Mouse (Mus musculus) stomach, embryonic 16.5 days (tissue): ENCODE data around the gene Suclg2. TPM values are rescaled to one million over a fixed set of nuclear protein-coding genes. Genes with fewer than 3 reads are reported as not detected.

ENCODE experiments used
- ATAC-seq: fragments of 200-750 bp; cut with Nextera tagmentation; 2 replicates; pipeline ENCODE4 v1.8.0; 2017; ENCODE audit warnings: moderate number of reproducible peaks, moderate TSS enrichment; ENCODE audit not compliant: insufficient read depth, low FRiP score
- H3K27ac ChIP-seq: fragments of 300-500 bp; sonication (generic); 2 replicates; pipeline ENCODE4 v1.5.1; 2014; ENCODE audit warnings: low read length
- H3K27me3 ChIP-seq: fragments of 300-500 bp; sonication (generic); 2 replicates; pipeline ENCODE4 v1.6.1; 2014; ENCODE audit warnings: low read length, control low read depth, mixed read lengths; ENCODE audit not compliant: control insufficient read depth, insufficient read depth
- H3K36me3 ChIP-seq: fragments of 300-500 bp; sonication (generic); 2 replicates; pipeline ENCODE4 v1.6.1; 2014; ENCODE audit warnings: low read length; ENCODE audit not compliant: control insufficient read depth, insufficient read depth
- H3K4me1 ChIP-seq: fragments of 300-500 bp; sonication (generic); 2 replicates; pipeline ENCODE4 v1.6.1; 2014; ENCODE audit warnings: low read length, control low read depth, mixed read lengths; ENCODE audit not compliant: control insufficient read depth, insufficient read depth
- H3K4me2 ChIP-seq: fragments of 300-500 bp; sonication (generic); 2 replicates; pipeline ENCODE4 v1.6.1; 2014; ENCODE audit warnings: low read depth, low read length, mixed read lengths
- H3K4me3 ChIP-seq: fragments of 300-500 bp; sonication (generic); replicated peaks from 2 replicates; pipeline ENCODE4 v1.5.1; 2014; ENCODE audit warnings: mild to moderate bottlenecking, low read length
- H3K9ac ChIP-seq: fragments of 300-500 bp; sonication (generic); 2 replicates; pipeline ENCODE4 v1.6.1; 2014; ENCODE audit warnings: low read length
- H3K9me3 ChIP-seq: fragments of 300-500 bp; sonication (generic); replicated peaks from 2 replicates; pipeline ENCODE4 v1.6.1; 2016; ENCODE audit warnings: low read length, control low read depth; ENCODE audit not compliant: control insufficient read depth
- WGBS: fragments of 180-500 bp; shearing (Covaris S2); extraction: QIAGEN DNeasy Blood & Tissue Kit; methylation state at CpG from one replicate; pipeline ENCODE4 v1.1.7; 2014; 5-methylcytosine and 5-hydroxymethylcytosine counted together
- polyA plus RNA-seq: library from polyadenylated mRNA; unstranded; fragments of >200 nt; fragmentation: Nextera tagmentation; extraction: Ambion mirVana; gene quantifications from 2 replicates; pipeline ENCODE4 v1.2.1, GENCODE M21; 2015

Gene Suclg2
- polyA plus RNA-seq, 1 experiment from 2014 or later, result 97.1 TPM

GRCm38 (mm10) chr6:95459372-95459771 lies 259.2 kb downstream of the Suclg2 start:
- Histone ChIP-seq H3K4me3 (no peak overlapping the region), H3K4me2 (no peak overlapping the region), H3K36me3 (no peaks in the 10 kb centered on the region), H3K4me1 (no peaks in the 10 kb centered on the region), H3K27ac (no peak overlapping the region), H3K9ac (no peak overlapping the region), H3K27me3 (no peaks in the 10 kb centered on the region), H3K9me3 (no peaks in the 10 kb centered on the region)
- no peak for ATAC-seq
- WGBS, result 31% methylated on average over 3 of the region's 3 CpGs

GRCm38 (mm10) chr6:95446151-95446550 lies 272.4 kb downstream of the Suclg2 start:
- ATAC-seq, result no peak
- Histone ChIP-seq H3K36me3 (no peaks in the 10 kb centered on the region), H3K9me3 (no peaks in the 10 kb centered on the region), H3K4me2 (no peak overlapping the region), H3K9ac (no peak overlapping the region), H3K27ac (no peak overlapping the region), H3K4me3 (no peak overlapping the region), H3K4me1 (no peaks in the 10 kb centered on the region), H3K27me3 (no peaks in the 10 kb centered on the region)
- 90% methylated on average over 2 of the region's 2 CpGs for WGBS

GRCm38 (mm10) chr6:95445036-95445435 lies 273.6 kb downstream of the Suclg2 start:
- no peak overlapping the region for H3K4me3 ChIP-seq
- no peak overlapping the region for H3K9ac ChIP-seq
- H3K9me3 ChIP-seq, result no peaks in the 10 kb centered on the region
- H3K4me1 ChIP-seq, result no peaks in the 10 kb centered on the region
- H3K27me3 ChIP-seq, result no peaks in the 10 kb centered on the region
- ATAC-seq, result no peak
- H3K27ac ChIP-seq, result no peak overlapping the region
- H3K4me2 ChIP-seq, result no peak overlapping the region
- 70% methylated on average over 4 of the region's 4 CpGs for WGBS
- no peaks in the 10 kb centered on the region for H3K36me3 ChIP-seq
